Mouse (Mus musculus) olfactory bulb, adult 2 months (tissue): Measurements from ENCODE around the gene Dsp. TPM values are rescaled to one million over a fixed set of nuclear protein-coding genes. Genes with fewer than 3 reads are reported as not detected.

Experiments used
- H3K27ac ChIP-seq: fragments of 200-500 bp; 2 replicates; pipeline ENCODE4 v1.5.1; 2012; ENCODE audit warnings: low read depth, low read length; ENCODE audit not compliant: insufficient read depth
- H3K4me1 ChIP-seq: fragments of 200-500 bp; 2 replicates; pipeline ENCODE4 v1.6.1; 2012; ENCODE audit warnings: low read length; ENCODE audit not compliant: control insufficient read depth, insufficient read depth
- H3K4me3 ChIP-seq: fragments of 200-500 bp; 2 replicates; pipeline ENCODE4 v1.5.1; 2012; ENCODE audit warnings: mild to moderate bottlenecking, low read depth, low read length, moderate library complexity; ENCODE audit not compliant: insufficient read depth
- CTCF ChIP-seq: fragments of 200-500 bp; IDR thresholded peaks from 2 replicates; pipeline ENCODE4 v1.5.1; 2012; ENCODE audit warnings: low read depth, mild to moderate bottlenecking, low read length, moderate library complexity; ENCODE audit not compliant: insufficient read depth
- POLR2A ChIP-seq: fragments of 200-500 bp; IDR thresholded peaks from 2 replicates; pipeline ENCODE4 v1.6.1; 2012; ENCODE audit warnings: mild to moderate bottlenecking, low read depth, low read length, moderate library complexity; ENCODE audit not compliant: insufficient read depth
- WGBS: fragments of 180-500 bp; shearing (Covaris S2); methylation state at CpG from one replicate; pipeline ENCODE4 v1.1.7; 2018; 5-methylcytosine and 5-hydroxymethylcytosine counted together
- polyA plus RNA-seq: library from polyadenylated mRNA; stranded (reverse); fragments of >200 nt; gene quantifications from 2 replicates; pipeline ENCODE4 v1.2.4, GENCODE M21; 2012; ENCODE audit warnings: low replicate concordance; ENCODE audit not compliant: missing spikeins, insufficient read depth, insufficient read length

Gene Dsp
- not detected in 2 replicates for polyA plus RNA-seq

DNA sequence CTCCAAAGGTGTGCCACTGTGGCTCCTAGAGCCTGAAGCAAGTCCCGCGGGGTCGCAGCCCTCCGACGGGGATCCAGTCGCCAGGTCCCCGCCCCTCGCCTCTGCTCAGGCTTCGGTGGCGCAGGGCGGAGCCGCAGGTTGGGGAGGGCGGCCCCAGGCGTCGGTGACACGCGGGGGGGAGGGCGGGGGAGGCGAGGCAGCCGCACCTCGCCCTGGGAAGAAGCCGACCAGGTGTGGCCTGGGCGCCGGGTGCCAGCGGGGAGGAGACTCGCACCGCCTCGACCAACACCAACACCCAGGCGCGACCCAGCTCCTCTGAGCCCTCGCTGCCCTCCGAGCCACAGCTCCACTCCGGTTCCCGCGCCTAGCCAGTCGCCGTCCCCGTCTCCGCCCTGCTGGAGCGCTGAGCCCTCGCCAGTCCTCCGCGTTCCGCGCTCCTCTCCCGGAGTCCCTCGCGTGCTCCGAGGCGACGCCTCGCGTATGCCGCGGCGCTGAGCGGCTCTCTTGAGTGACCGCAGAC lies at the start of gene Dsp:
Dsp (plus strand) TSS at position 226 of the 520 bp plus-strand sequence.
- TF ChIP-seq POLR2A (no peak), CTCF (no peak)
- H3K4me3 ChIP-seq, result peak within 1 kb of the TSS; percentile 31
- H3K4me1 ChIP-seq, result peaks cover 18% of the 10 kb centered on the region
- no peak within 1 kb of the TSS for H3K27ac ChIP-seq
- WGBS, result 1% methylated on average over 58 of the region's 58 CpGs

DNA sequence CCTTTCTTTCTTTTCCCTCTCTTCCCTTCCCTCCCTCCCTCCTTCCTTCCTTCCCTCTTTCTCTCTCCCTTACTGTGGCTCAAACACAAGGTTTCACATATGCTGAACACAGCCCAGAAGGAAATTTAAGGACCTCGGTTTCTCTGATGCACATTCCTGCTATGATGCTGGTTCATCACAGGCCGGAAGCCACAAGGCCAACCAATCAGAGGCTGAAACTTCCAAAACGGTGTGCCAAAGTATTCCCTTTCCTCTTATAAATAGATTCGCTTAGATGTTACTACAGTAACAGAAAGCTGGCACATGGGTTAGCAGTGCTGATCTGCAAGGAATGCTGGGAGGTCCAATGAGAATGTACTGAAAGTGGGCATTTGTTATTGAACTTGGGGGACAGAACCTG lies 47.7 kb upstream of the Dsp start:
- no peak for TF ChIP-seq POLR2A
- no peak for TF ChIP-seq CTCF
- no peak overlapping the region for H3K4me3 ChIP-seq
- 55% methylated on average over 4 of the region's 4 CpGs for WGBS
- H3K27ac ChIP-seq, result no peak overlapping the region
- 0 out of 2 replicates have a peak, but pooled peaks cover 3% of the 10 kb centered on the region for H3K4me1 ChIP-seq

DNA sequence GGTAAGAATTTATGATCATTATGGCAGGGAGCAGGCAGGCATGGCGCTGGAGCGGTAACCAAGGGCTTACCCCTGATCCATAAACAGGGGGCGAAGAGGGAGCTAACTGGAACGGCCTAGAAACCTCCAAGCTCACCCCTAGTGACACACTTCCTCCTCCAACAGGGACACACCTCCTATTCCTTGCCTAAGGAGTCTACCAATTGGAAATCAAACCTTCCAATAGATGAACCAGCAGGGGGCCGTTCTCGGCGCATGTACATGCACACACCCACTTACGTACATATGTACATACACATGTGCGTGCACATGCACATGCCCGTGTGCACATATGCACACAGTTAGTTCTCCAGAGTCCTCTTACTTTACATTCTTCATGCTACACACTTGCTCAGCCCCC lies 46.6 kb upstream of the Dsp start:
- TF ChIP-seq CTCF (no peak), POLR2A (no peak)
- 91% methylated on average over 10 of the region's 10 CpGs for WGBS
- no peak overlapping the region for H3K27ac ChIP-seq
- H3K4me1 ChIP-seq, result 0 out of 2 replicates have a peak, but pooled peaks cover 3% of the 10 kb centered on the region
- H3K4me3 ChIP-seq, result no peak overlapping the region

DNA sequence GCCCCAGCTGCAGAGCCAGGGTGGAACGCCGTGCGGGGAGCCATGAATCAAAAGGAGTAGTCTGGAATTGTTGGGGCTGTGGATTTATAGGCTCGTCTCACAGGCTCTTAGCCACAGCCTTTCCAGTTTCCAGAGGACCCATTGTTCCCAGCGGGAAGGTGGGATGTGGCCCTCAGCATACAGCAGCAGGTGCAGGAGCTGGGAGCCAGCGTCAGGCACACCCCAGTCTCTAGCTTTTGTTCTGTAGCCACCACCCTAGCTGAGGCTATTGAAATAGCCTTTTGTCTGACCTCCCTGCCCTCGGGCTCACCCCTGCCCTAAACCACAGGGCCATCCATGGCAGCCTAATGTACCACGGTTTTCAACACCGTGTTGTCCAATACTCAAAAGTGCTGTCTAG lies 42.0 kb upstream of the Dsp start:
- TF ChIP-seq CTCF, result no peak
- no peak for TF ChIP-seq POLR2A
- H3K27ac ChIP-seq, result no peak overlapping the region
- H3K4me1 ChIP-seq, result 0 out of 2 replicates have a peak, but pooled peaks cover 3% of the 10 kb centered on the region
- H3K4me3 ChIP-seq, result no peak overlapping the region
- WGBS, result 73% methylated on average over 9 of the region's 9 CpGs

DNA sequence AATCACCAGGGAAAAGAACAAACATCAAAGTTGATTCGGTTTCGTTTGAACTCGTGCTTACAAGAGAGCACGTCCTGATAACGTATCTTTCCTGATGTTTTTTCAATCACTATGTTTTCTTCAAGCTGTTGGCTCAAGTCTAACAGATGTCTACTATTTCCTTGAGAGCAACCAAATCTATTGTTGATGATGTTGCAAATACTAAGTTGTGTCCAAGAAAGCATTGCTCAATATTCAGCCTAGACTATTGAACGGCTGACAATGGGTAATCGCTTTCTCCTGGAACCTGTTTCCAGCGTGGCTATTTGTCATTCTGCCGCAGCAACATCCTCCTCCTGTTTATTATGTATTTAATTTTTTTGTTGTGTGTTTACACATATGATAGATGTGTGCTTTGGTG lies 28.8 kb upstream of the Dsp start:
- no peak for TF ChIP-seq POLR2A
- H3K27ac ChIP-seq, result no peak overlapping the region
- 90% methylated on average over 9 of the region's 9 CpGs for WGBS

DNA sequence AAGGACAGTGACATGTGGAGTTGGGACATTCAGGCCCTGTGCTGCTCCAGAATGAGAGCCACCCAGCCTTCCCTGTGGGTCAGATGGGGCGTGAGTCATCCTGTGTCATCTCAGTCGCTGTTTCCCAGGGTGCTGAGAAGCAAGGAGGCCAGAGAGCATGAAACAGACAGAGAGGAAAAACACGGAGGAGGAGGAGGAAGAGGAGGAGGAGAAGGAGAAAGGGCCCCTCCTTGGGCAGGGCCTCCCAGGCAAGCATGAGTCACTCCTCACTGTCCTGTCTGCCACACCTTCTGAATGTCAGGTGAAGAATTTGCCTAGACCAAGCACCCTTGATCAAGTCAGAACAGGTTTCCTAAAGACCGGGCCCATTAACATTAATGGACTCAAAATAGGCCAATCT lies 27.4 kb upstream of the Dsp start:
- Histone ChIP-seq H3K4me1 (no peaks in the 10 kb centered on the region), H3K27ac (no peak overlapping the region), H3K4me3 (no peak overlapping the region)
- TF ChIP-seq CTCF (no peak), POLR2A (no peak)
- WGBS, result 62% methylated on average over 4 of the region's 4 CpGs

More for the DNA sequence above, 28.8 kb upstream of the Dsp start:
- Histone ChIP-seq H3K4me1 (no peaks in the 10 kb centered on the region), H3K4me3 (no peak overlapping the region)

DNA sequence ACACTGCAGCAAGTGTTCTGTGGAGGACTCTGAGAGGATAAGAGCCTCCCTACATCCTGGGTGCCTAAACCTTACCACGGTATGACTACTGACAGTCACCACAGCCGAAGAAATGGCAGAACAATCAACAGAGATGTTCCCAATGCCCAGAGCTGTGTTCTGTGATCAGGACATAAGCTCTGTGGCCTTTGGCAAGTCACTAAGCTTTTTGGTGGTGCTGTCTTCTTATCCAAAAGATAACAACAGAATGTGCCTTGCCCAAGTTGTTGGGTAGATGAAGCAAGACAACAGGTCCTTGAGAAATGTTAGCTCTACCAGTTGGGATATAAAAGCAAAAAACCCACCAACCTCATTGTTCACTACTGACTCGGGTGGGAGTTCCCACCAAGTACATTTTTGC lies 23.4 kb upstream of the Dsp start:
- no peaks in the 10 kb centered on the region for H3K4me1 ChIP-seq
- H3K4me3 ChIP-seq, result no peak overlapping the region
- H3K27ac ChIP-seq, result no peak overlapping the region
- 84% methylated on average over 3 of the region's 3 CpGs for WGBS
- no peak for TF ChIP-seq POLR2A
- TF ChIP-seq CTCF, result no peak

DNA sequence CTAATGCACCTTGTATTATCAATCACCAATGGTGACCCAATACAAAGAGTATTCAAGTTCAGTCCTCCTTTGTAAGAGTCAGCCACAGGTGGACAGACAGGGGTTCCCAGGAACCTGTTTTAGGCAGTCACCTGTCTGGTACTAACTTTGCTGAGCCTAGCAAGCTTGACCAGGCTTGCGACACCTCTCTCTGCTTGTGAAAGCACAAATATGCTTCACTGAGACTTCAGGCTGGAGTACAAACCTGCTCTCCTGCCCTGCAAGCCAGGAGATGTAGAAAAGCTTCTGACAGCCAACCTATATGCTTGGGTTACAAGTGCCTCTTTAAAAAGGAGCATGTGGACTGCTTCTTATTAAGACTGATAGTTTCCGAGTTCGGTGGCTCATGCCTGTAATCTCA lies 22.8 kb upstream of the Dsp start:
- TF ChIP-seq CTCF, result no peak
- no peak for TF ChIP-seq POLR2A
- WGBS, result 87% methylated on average over 3 of the region's 3 CpGs
- H3K4me1 ChIP-seq, result no peaks in the 10 kb centered on the region
- no peak overlapping the region for H3K27ac ChIP-seq
- no peak overlapping the region for H3K4me3 ChIP-seq

DNA sequence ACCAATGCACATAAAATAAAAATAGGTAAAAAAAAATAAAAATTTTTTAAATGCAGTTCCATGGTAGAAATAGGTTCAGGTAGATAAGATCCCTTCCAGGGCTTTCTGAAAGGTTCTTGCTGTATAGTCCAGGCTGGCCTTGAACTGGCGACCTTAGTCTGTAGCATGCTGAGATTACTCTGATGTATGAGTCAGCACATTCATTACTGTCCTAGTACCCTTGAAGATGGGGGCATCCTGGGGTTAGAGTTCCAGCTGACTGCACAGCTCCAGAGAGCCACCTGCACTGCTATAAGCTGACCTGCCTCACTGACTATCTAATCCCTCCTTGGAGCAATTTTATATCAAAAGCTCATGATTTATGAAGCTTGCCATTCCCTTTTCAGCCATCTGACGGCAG lies 21.6 kb upstream of the Dsp start:
- Histone ChIP-seq H3K4me3 (no peak overlapping the region), H3K4me1 (no peaks in the 10 kb centered on the region), H3K27ac (no peak overlapping the region)
- TF ChIP-seq POLR2A (no peak), CTCF (no peak)
- 87% methylated on average over 2 of the region's 2 CpGs for WGBS

DNA sequence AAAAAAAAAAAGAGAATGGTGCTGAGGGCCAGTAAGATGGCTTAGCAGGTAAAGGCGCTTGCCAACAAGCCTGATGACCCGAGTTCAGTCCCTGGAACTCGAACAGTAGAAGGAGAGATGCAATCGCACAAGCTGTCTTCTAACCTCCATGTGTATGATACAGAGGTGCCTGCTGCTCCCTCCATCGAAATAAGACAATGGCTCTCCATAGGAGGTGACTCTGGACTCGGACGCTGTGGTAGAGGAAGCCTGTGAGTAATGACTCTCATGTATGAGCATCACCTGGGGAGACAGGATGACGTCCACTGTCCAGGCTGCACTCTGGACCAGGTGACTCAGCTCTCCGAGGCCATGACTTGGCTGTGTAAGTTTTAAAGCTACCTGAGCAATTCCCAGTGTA lies 21.0 kb upstream of the Dsp start:
- 87% methylated on average over 9 of the region's 9 CpGs for WGBS
- Histone ChIP-seq H3K27ac (no peak overlapping the region), H3K4me1 (no peaks in the 10 kb centered on the region), H3K4me3 (no peak overlapping the region)
- TF ChIP-seq CTCF, result no peak
- TF ChIP-seq POLR2A, result no peak
